Comparison of ENCODE assay signal across 7 mouse cellular contexts in the genomic region with DNA sequence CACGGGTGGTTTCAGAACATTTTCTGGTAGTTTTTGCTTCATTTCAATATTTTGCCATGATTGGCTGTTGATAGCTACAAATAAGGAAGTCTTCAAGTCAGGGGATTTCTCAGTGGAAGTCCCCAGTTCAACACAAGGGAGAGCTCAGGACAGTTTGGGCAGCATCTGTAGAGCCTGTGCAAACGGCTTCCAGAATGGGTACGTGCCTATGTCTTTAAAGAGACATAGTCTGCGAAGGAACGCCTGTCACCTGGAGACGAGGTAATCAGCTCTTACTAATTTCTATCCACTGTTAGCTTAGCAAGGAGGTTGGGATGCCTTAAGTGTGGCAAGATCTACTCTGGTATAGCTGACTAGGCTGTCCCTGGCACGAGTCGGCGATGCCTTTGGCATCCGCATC. TPM values are rescaled to one million over a fixed set of nuclear protein-coding genes. Genes with fewer than 3 reads are reported as not detected.
DNase-seq lines count a peak whose midpoint lies in the region; ATAC-seq and TF ChIP-seq lines count a peak whose summit lies in the region.

A gene (plus strand): TSS at position 153 of the 400 bp plus-strand sequence.

- peak; percentile 75 for TF ChIP-seq POLR2A in spleen, adult 2 months (IDR thresholded peaks at IDR 0.05; ENCODE audit: low read depth, low read length)

- H3K4me2 ChIP-seq in forebrain, postnatal 0 days (ENCODE audit: low read depth) = no peak within 1 kb of the TSS
- no peak within 1 kb of the TSS for H3K4me2 ChIP-seq in hindbrain, embryonic 11.5 days (replicated peaks; ENCODE audit: low read depth, low read length)
- no peak within 1 kb of the TSS for H3K4me2 ChIP-seq in liver, embryonic 13.5 days

- no peak within 1 kb of the TSS for H3K4me3 ChIP-seq in forebrain, postnatal 0 days (ENCODE audit: low read depth, low read length)
- no peak within 1 kb of the TSS for H3K4me3 ChIP-seq in hindbrain, embryonic 11.5 days (ENCODE audit: low read depth, low read length)
- H3K4me3 ChIP-seq in liver, embryonic 13.5 days (replicated peaks) = no peak within 1 kb of the TSS
- H3K4me3 ChIP-seq in spleen, adult 2 months (ENCODE audit: extremely low read depth, insufficient read depth, insufficient read length) = peak within 1 kb of the TSS; percentile 59

- peak; percentile 91 for ATAC-seq in activated CD4-positive, CD25-positive, alpha-beta regulatory T cell, adult 4 months
- no peak for ATAC-seq in forebrain, postnatal 0 days
- ATAC-seq in hindbrain, embryonic 11.5 days (ENCODE audit: low FRiP score) = no peak
- no peak for ATAC-seq in liver, embryonic 13.5 days (ENCODE audit: low read depth)

- TF ChIP-seq CTCF in forebrain, postnatal 0 days (IDR thresholded peaks at IDR 0.05; ENCODE audit: low read depth) = no peak
- TF ChIP-seq CTCF in spleen, adult 2 months (IDR thresholded peaks at IDR 0.05; ENCODE audit: extremely low read depth, insufficient read depth, insufficient read length, insufficient replicate concordance) = no peak

- no peaks in the 10 kb centered on the region for H3K9me3 ChIP-seq in forebrain, postnatal 0 days (ENCODE audit: low read length)
- no peaks in the 10 kb centered on the region for H3K9me3 ChIP-seq in hindbrain, embryonic 11.5 days (ENCODE audit: control insufficient read depth, low read length)
- H3K9me3 ChIP-seq in liver, embryonic 13.5 days (replicated peaks) = no peaks in the 10 kb centered on the region

- no peaks in the 10 kb centered on the region for H3K4me1 ChIP-seq in forebrain, postnatal 0 days (ENCODE audit: insufficient read depth)
- no peaks in the 10 kb centered on the region for H3K4me1 ChIP-seq in hindbrain, embryonic 11.5 days (replicated peaks; ENCODE audit: control insufficient read depth, insufficient read depth, low read length)
- H3K4me1 ChIP-seq in liver, embryonic 13.5 days (replicated peaks) = no peaks in the 10 kb centered on the region
- peaks cover 8% of the 10 kb centered on the region for H3K4me1 ChIP-seq in spleen, adult 2 months (ENCODE audit: control insufficient read depth, insufficient read depth, insufficient read length)

- no peak within 1 kb of the TSS for H3K9ac ChIP-seq in forebrain, postnatal 0 days
- no peak within 1 kb of the TSS for H3K9ac ChIP-seq in hindbrain, embryonic 11.5 days (ENCODE audit: low read depth, low read length)
- H3K9ac ChIP-seq in liver, embryonic 13.5 days = no peak within 1 kb of the TSS

- peak; percentile 82 for DNase-seq in CD4-positive helper T cell, adult 2 months (ENCODE audit: low read depth, low spot score)
- no peak for DNase-seq in forebrain, postnatal 0 days
- DNase-seq in hindbrain, embryonic 11.5 days (ENCODE audit: low spot score) = no peak
- no peak for DNase-seq in liver, embryonic 13.5 days
- peak; percentile 69 to 77 for DNase-seq in spleen, adult 2 months (ENCODE audit: low read depth in 1 of 2, low spot score in 2 of 2)
- no peak for DNase-seq in cerebellum, postnatal 4 days (ENCODE audit: low spot score in 2 of 2)

- 84% methylated on average over 10 of the region's 10 CpGs for WGBS in forebrain, postnatal 0 days
- WGBS in hindbrain, embryonic 11.5 days = 87% methylated on average over 10 of the region's 10 CpGs
- 68% methylated on average over 10 of the region's 10 CpGs for WGBS in liver, embryonic 13.5 days (ENCODE audit: insufficient replicate concordance)
- WGBS in spleen, adult 2 months = 35% methylated on average over 10 of the region's 10 CpGs

- H3K27me3 ChIP-seq in forebrain, postnatal 0 days (ENCODE audit: insufficient read depth, low read length) = no peaks in the 10 kb centered on the region
- no peaks in the 10 kb centered on the region for H3K27me3 ChIP-seq in hindbrain, embryonic 11.5 days (ENCODE audit: control insufficient read depth, insufficient read depth, low read length)
- H3K27me3 ChIP-seq in liver, embryonic 13.5 days = no peaks in the 10 kb centered on the region
- no peaks in the 10 kb centered on the region for H3K27me3 ChIP-seq in spleen, adult 2 months (ENCODE audit: control insufficient read depth, insufficient read depth, low read length)

- no peaks in the 10 kb centered on the region for H3K36me3 ChIP-seq in forebrain, postnatal 0 days (ENCODE audit: insufficient read depth)
- no peaks in the 10 kb centered on the region for H3K36me3 ChIP-seq in hindbrain, embryonic 11.5 days (ENCODE audit: control insufficient read depth, insufficient read depth, low read length)
- H3K36me3 ChIP-seq in liver, embryonic 13.5 days = no peaks in the 10 kb centered on the region
- H3K36me3 ChIP-seq in spleen, adult 2 months (ENCODE audit: control insufficient read depth, insufficient read depth, low read length) = no peaks in the 10 kb centered on the region

- H3K27ac ChIP-seq in forebrain, postnatal 0 days (ENCODE audit: low read depth, low read length) = no peak within 1 kb of the TSS
- H3K27ac ChIP-seq in hindbrain, embryonic 11.5 days (ENCODE audit: low read depth, low read length) = no peak within 1 kb of the TSS
- no peak within 1 kb of the TSS for H3K27ac ChIP-seq in liver, embryonic 13.5 days
- peak within 1 kb of the TSS; percentile 85 for H3K27ac ChIP-seq in spleen, adult 2 months (ENCODE audit: insufficient read depth, low read length)

RNA-seq across cellular contexts. Expression of the gene that starts here (rescaled TPM):
- 100 to 1,000 TPM; 213 to 229 TPM for polyA plus RNA-seq in activated CD4-positive, CD25-positive, alpha-beta regulatory T cell, adult 4 months (2017; shearing (Covaris generic))
- 26.9 and 35.5 TPM in 2 replicates for total RNA-seq in forebrain, postnatal 0 days (2014; rRNA removed)
- polyA plus RNA-seq in forebrain, postnatal 0 days (2015; fragmentation: Nextera tagmentation; extraction: Ambion mirVana) = 22.5 and 24.5 TPM in 2 replicates
- polyA plus RNA-seq in hindbrain, embryonic 11.5 days (2014; fragmentation: Nextera tagmentation; extraction: Ambion mirVana) = 35.8 and 36.7 TPM in 2 replicates
- 24.1 and 32.7 TPM in 2 replicates for polyA plus RNA-seq in liver, embryonic 13.5 days (2015; fragmentation: Nextera tagmentation; extraction: Ambion mirVana)
- polyA plus RNA-seq in spleen, adult 2 months (2012; rRNA removed) = 7.1 and 7.3 TPM in 2 replicates

Comparison
In these comparisons a context has a peak if more than half of its experiments do, and no peak if none do; other contexts are left out.
1. DNase-seq: peak in CD4-positive helper T cell, adult 2 months (single experiment) and spleen, adult 2 months (2 of 2); none in forebrain, postnatal 0 days (single experiment), hindbrain, embryonic 11.5 days (single experiment), liver, embryonic 13.5 days (single experiment) and cerebellum, postnatal 4 days (0 of 2).